In genomic region chr16:18878091-18878720, GRCm38 (mm10) we compare ENCODE assay signal across 8 mouse cellular contexts. TPM values are rescaled to one million over a fixed set of nuclear protein-coding genes. Genes with fewer than 3 reads are reported as not detected.
DNase-seq lines count a peak whose midpoint lies in the region; ATAC-seq and TF ChIP-seq lines count a peak whose summit lies in the region.

No protein-coding gene starts in this region.

- peak overlapping the region; percentile 80 for H3K4me2 ChIP-seq in kidney, embryonic 15.5 days
- H3K4me2 ChIP-seq in forebrain, embryonic 14.5 days (ENCODE audit: low read length): peak overlapping the region; percentile 80
- peak overlapping the region; percentile 99 for H3K4me2 ChIP-seq in liver, embryonic 14.5 days (ENCODE audit: low read depth)
- peak overlapping the region; percentile 80 for H3K4me2 ChIP-seq in stomach, embryonic 15.5 days

- no peak for ATAC-seq in kidney, embryonic 15.5 days (replicated peaks; ENCODE audit: low FRiP score)
- no peak for ATAC-seq in forebrain, embryonic 14.5 days
- ATAC-seq in liver, embryonic 14.5 days (ENCODE audit: insufficient read depth): no peak
- no peak for ATAC-seq in stomach, embryonic 15.5 days (ENCODE audit: insufficient read depth, low FRiP score, low read depth)

- H3K4me1 ChIP-seq in kidney, embryonic 15.5 days: peaks cover 28% of the 10 kb centered on the region
- H3K4me1 ChIP-seq in forebrain, embryonic 14.5 days (ENCODE audit: control insufficient read depth, insufficient read depth, low read length): peaks cover 6% of the 10 kb centered on the region
- peaks cover 10 to 12% of the 10 kb centered on the region in 2 experiments for H3K4me1 ChIP-seq in liver, embryonic 14.5 days (replicated peaks; ENCODE audit: control insufficient read depth in 2 of 2, insufficient read depth in 2 of 2, low read length in 1 of 2)
- peaks cover 11% of the 10 kb centered on the region for H3K4me1 ChIP-seq in stomach, embryonic 15.5 days

- TF ChIP-seq CTCF in liver, embryonic 14.5 days (IDR thresholded peaks at IDR 0.05; ENCODE audit: low read depth): no peak

- TF ChIP-seq EP300 in liver, embryonic 14.5 days (IDR thresholded peaks at IDR 0.05; ENCODE audit: low read depth): no peak

- peak overlapping the region; percentile 97 for H3K27ac ChIP-seq in kidney, embryonic 15.5 days
- H3K27ac ChIP-seq in forebrain, embryonic 14.5 days (ENCODE audit: low read depth, low read length): peak overlapping the region; percentile 94
- peak overlapping the region; percentile 95 for H3K27ac ChIP-seq in liver, embryonic 14.5 days
- peak overlapping the region; percentile 97 for H3K27ac ChIP-seq in stomach, embryonic 15.5 days

- H3K4me3 ChIP-seq in kidney, embryonic 15.5 days (replicated peaks): peak overlapping the region; percentile 86
- peak overlapping the region; percentile 90 for H3K4me3 ChIP-seq in forebrain, embryonic 14.5 days (ENCODE audit: low read depth, low read length)
- H3K4me3 ChIP-seq in liver, embryonic 14.5 days (ENCODE audit: insufficient read depth in 1 of 2, low read depth in 2 of 2, low read length in 2 of 2): peak overlapping the region; percentile 80 to 97
- H3K4me3 ChIP-seq in stomach, embryonic 15.5 days (replicated peaks): peak overlapping the region; percentile 93

- DNase-seq in kidney, postnatal 36 days: no peak
- DNase-seq in MEL-GATA-1-ER (ENCODE audit: extremely low read depth, low read depth): peak; percentile 70
- peak; percentile 1 for DNase-seq in forebrain, embryonic 14.5 days (ENCODE audit: low spot score)
- no peak for DNase-seq in liver, embryonic 14.5 days (ENCODE audit: low read depth in 3 of 3, low spot score in 3 of 3)
- DNase-seq in urinary bladder, postnatal 10 days (ENCODE audit: low spot score): no peak
- no peak for DNase-seq in urinary bladder, postnatal 36 days (ENCODE audit: low spot score in 2 of 2)

- H3K9ac ChIP-seq in kidney, embryonic 15.5 days: peak overlapping the region; percentile 96
- peak overlapping the region; percentile 97 for H3K9ac ChIP-seq in forebrain, embryonic 14.5 days (ENCODE audit: low read length)
- peak overlapping the region; percentile 92 for H3K9ac ChIP-seq in liver, embryonic 14.5 days (replicated peaks)
- peak overlapping the region; percentile 87 for H3K9ac ChIP-seq in stomach, embryonic 15.5 days

- peaks cover 52% of the 10 kb centered on the region for H3K36me3 ChIP-seq in kidney, embryonic 15.5 days
- peaks cover 15% of the 10 kb centered on the region; the same call in 1 of the 2 replicates for H3K36me3 ChIP-seq in forebrain, embryonic 14.5 days (ENCODE audit: control insufficient read depth, insufficient read depth, low read length)
- peaks cover 13% of the 10 kb centered on the region for H3K36me3 ChIP-seq in liver, embryonic 14.5 days (replicated peaks; ENCODE audit: control insufficient read depth, insufficient read depth, low read depth)
- peaks cover 9% of the 10 kb centered on the region for H3K36me3 ChIP-seq in stomach, embryonic 15.5 days

- H3K9me3 ChIP-seq in kidney, embryonic 15.5 days (replicated peaks): no peaks in the 10 kb centered on the region
- H3K9me3 ChIP-seq in forebrain, embryonic 14.5 days (replicated peaks; ENCODE audit: control insufficient read depth, low read length): no peaks in the 10 kb centered on the region
- no peaks in the 10 kb centered on the region for H3K9me3 ChIP-seq in liver, embryonic 14.5 days (ENCODE audit: control insufficient read depth, low read length)
- H3K9me3 ChIP-seq in stomach, embryonic 15.5 days: no peaks in the 10 kb centered on the region

- H3K27me3 ChIP-seq in kidney, embryonic 15.5 days: no peaks in the 10 kb centered on the region
- no peaks in the 10 kb centered on the region for H3K27me3 ChIP-seq in forebrain, embryonic 14.5 days (replicated peaks; ENCODE audit: control insufficient read depth, insufficient read depth, low read length)
- no peaks in the 10 kb centered on the region for H3K27me3 ChIP-seq in liver, embryonic 14.5 days (ENCODE audit: control insufficient read depth, insufficient read depth, low read length)
- no peaks in the 10 kb centered on the region for H3K27me3 ChIP-seq in stomach, embryonic 15.5 days (replicated peaks)

- WGBS in kidney, embryonic 15.5 days: 24% methylated on average over 20 of the region's 20 CpGs
- 29% methylated on average over 20 of the region's 20 CpGs for WGBS in forebrain, embryonic 14.5 days
- 14% methylated on average over 20 of the region's 20 CpGs for WGBS in liver, embryonic 14.5 days (ENCODE audit: insufficient replicate concordance)
- 21% methylated on average over 20 of the region's 20 CpGs for WGBS in stomach, embryonic 15.5 days

RNA-seq across cellular contexts. Expression of gene Hira, which starts 1.4 kb away (rescaled TPM):
- 14.6 and 15.6 TPM in 2 replicates for polyA plus RNA-seq in kidney, embryonic 15.5 days (2015; fragmentation: Nextera tagmentation; extraction: Ambion mirVana)
- polyA plus RNA-seq in forebrain, embryonic 14.5 days (2014; fragmentation: Nextera tagmentation; extraction: Ambion mirVana): 20.2 and 21.3 TPM in 2 replicates
- polyA plus RNA-seq in liver, embryonic 14.5 days (2012; rRNA removed): 23.2 and 23.7 TPM in 2 replicates
- 4.9 and 5.9 TPM in 2 replicates for polyA plus RNA-seq in liver, embryonic 14.5 days (2014; fragmentation: Nextera tagmentation; extraction: Ambion mirVana)
- polyA plus RNA-seq in stomach, embryonic 15.5 days (2015; fragmentation: Nextera tagmentation; extraction: Ambion mirVana): 13.4 and 13.5 TPM in 2 replicates

RNA-seq across cellular contexts. Expression of gene Mrpl40, which starts 1.5 kb away (rescaled TPM):
- polyA plus RNA-seq in kidney, embryonic 15.5 days (2015; fragmentation: Nextera tagmentation; extraction: Ambion mirVana): 101 and 108 TPM in 2 replicates
- polyA plus RNA-seq in forebrain, embryonic 14.5 days (2014; fragmentation: Nextera tagmentation; extraction: Ambion mirVana): 54.0 and 56.7 TPM in 2 replicates
- polyA plus RNA-seq in liver, embryonic 14.5 days (2012; rRNA removed): 12.0 and 18.7 TPM in 2 replicates
- 52.7 and 53.8 TPM in 2 replicates for polyA plus RNA-seq in liver, embryonic 14.5 days (2014; fragmentation: Nextera tagmentation; extraction: Ambion mirVana)
- 97.6 and 105 TPM in 2 replicates for polyA plus RNA-seq in stomach, embryonic 15.5 days (2015; fragmentation: Nextera tagmentation; extraction: Ambion mirVana)

RNA-seq across cellular contexts. Expression of gene Gm28539, which starts 41.8 kb away (rescaled TPM):
- polyA plus RNA-seq in kidney, embryonic 15.5 days (2015; fragmentation: Nextera tagmentation; extraction: Ambion mirVana): not detected in 2 replicates
- polyA plus RNA-seq in forebrain, embryonic 14.5 days (2014; fragmentation: Nextera tagmentation; extraction: Ambion mirVana): not detected in 2 replicates
- polyA plus RNA-seq in liver, embryonic 14.5 days (2012; rRNA removed): not detected in 2 replicates
- polyA plus RNA-seq in liver, embryonic 14.5 days (2014; fragmentation: Nextera tagmentation; extraction: Ambion mirVana): not detected in 2 replicates
- polyA plus RNA-seq in stomach, embryonic 15.5 days (2015; fragmentation: Nextera tagmentation; extraction: Ambion mirVana): not detected in 2 replicates

RNA-seq across cellular contexts. Expression of gene 2510002D24Rik, which starts 41.8 kb away (rescaled TPM):
- 41.3 and 47.7 TPM in 2 replicates for polyA plus RNA-seq in kidney, embryonic 15.5 days (2015; fragmentation: Nextera tagmentation; extraction: Ambion mirVana)
- 11.2 and 15.9 TPM in 2 replicates for polyA plus RNA-seq in forebrain, embryonic 14.5 days (2014; fragmentation: Nextera tagmentation; extraction: Ambion mirVana)
- polyA plus RNA-seq in liver, embryonic 14.5 days (2012; rRNA removed): 20.5 and 23.6 TPM in 2 replicates
- 10.1 and 11.0 TPM in 2 replicates for polyA plus RNA-seq in liver, embryonic 14.5 days (2014; fragmentation: Nextera tagmentation; extraction: Ambion mirVana)
- 45.2 and 53.6 TPM in 2 replicates for polyA plus RNA-seq in stomach, embryonic 15.5 days (2015; fragmentation: Nextera tagmentation; extraction: Ambion mirVana)

Comparison
In these comparisons a context has a peak if more than half of its experiments do, and no peak if none do; other contexts are left out.
1. DNase-seq: peak in MEL-GATA-1-ER (single experiment) and forebrain, embryonic 14.5 days (single experiment); none in kidney, postnatal 36 days (0 of 2), liver, embryonic 14.5 days (0 of 3), urinary bladder, postnatal 10 days (single experiment) and urinary bladder, postnatal 36 days (0 of 2).
2. Peak in every context shown above with its lines, with median percentiles within 50 percentile points of each other: H3K27ac ChIP-seq, H3K4me2 ChIP-seq, H3K4me3 ChIP-seq and H3K9ac ChIP-seq.